Mouse (Mus musculus) stomach, embryonic 14.5 days (tissue): Measurements from ENCODE around the gene Defa20. TPM values are rescaled to one million over a fixed set of nuclear protein-coding genes. Genes with fewer than 3 reads are reported as not detected.
"Not testable (repeated sequence)": the region's sequence is repeated elsewhere in the genome, so short reads cannot be mapped to it uniquely, and the experiment has no call there.

Experiments
- ATAC-seq: fragments of 200-750 bp; cut with Nextera tagmentation; 2 replicates; pipeline ENCODE4 v1.8.0; 2017; ENCODE audit warnings: low read depth, moderate TSS enrichment; ENCODE audit not compliant: insufficient number of reproducible peaks, insufficient read depth, low FRiP score
- H3K27ac ChIP-seq: fragments of 300-500 bp; sonication (generic); 2 replicates; pipeline ENCODE4 v1.5.1; 2014; ENCODE audit warnings: mild to moderate bottlenecking, low read length, moderate library complexity, mixed read lengths
- H3K27me3 ChIP-seq: fragments of 300-500 bp; sonication (generic); 2 replicates; pipeline ENCODE4 v1.6.1; 2014; ENCODE audit warnings: low read length, control low read depth, mixed read lengths; ENCODE audit not compliant: control insufficient read depth, insufficient read depth
- H3K36me3 ChIP-seq: fragments of 300-500 bp; sonication (generic); 2 replicates; pipeline ENCODE4 v1.6.1; 2014; ENCODE audit warnings: mild to moderate bottlenecking, control low read depth, low read length, moderate library complexity, mixed read lengths; ENCODE audit not compliant: control insufficient read depth, insufficient read depth
- H3K4me1 ChIP-seq: fragments of 300-500 bp; sonication (generic); 2 replicates; pipeline ENCODE4 v1.6.1; 2014; ENCODE audit warnings: low read length, control low read depth, mixed read lengths; ENCODE audit not compliant: control insufficient read depth, insufficient read depth
- H3K4me2 ChIP-seq: fragments of 300-500 bp; sonication (generic); replicated peaks from 2 replicates; pipeline ENCODE4 v1.6.1; 2014; ENCODE audit warnings: low read depth, low read length, control low read depth
- H3K4me3 ChIP-seq: fragments of 300-500 bp; sonication (generic); 2 replicates; pipeline ENCODE4 v1.5.1; 2014; ENCODE audit warnings: low read depth, low read length, control low read depth
- H3K9ac ChIP-seq: fragments of 300-500 bp; sonication (generic); replicated peaks from 2 replicates; pipeline ENCODE4 v1.6.1; 2014; ENCODE audit warnings: low read depth, mild to moderate bottlenecking, control low read depth, low read length, moderate library complexity, mixed read lengths
- H3K9me3 ChIP-seq: fragments of 300-500 bp; sonication (generic); 2 replicates; pipeline ENCODE4 v1.6.1; 2016; ENCODE audit warnings: low read depth, low read length, control low read depth; ENCODE audit not compliant: control insufficient read depth
- WGBS: fragments of 180-500 bp; shearing (Covaris S2); extraction: QIAGEN DNeasy Blood & Tissue Kit; methylation state at CpG from one replicate; pipeline ENCODE4 v1.1.7; 2014; 5-methylcytosine and 5-hydroxymethylcytosine counted together
- polyA plus RNA-seq: library from polyadenylated mRNA; unstranded; fragments of >200 nt; fragmentation: Nextera tagmentation; extraction: Ambion mirVana; gene quantifications from 2 replicates; pipeline ENCODE4 v1.2.1, GENCODE M21; 2014

The Defa20 gene
- not detected in 2 replicates for polyA plus RNA-seq

- not testable (repeated sequence) for H3K4me1 ChIP-seq, H3K4me2 ChIP-seq, H3K27ac ChIP-seq, ATAC-seq, H3K4me3 ChIP-seq, H3K36me3 ChIP-seq, H3K9me3 ChIP-seq, H3K27me3 ChIP-seq, H3K9ac ChIP-seq
- no CpG with 5 or more reads among the region's 2 CpGs for WGBS
Observed at GRCm38 (mm10) chr8:21508958-21509357, at the start of gene Defa20. Gene Defa20 (plus strand): TSS chr8:21509258.

- H3K9ac ChIP-seq, H3K27ac ChIP-seq, H3K9me3 ChIP-seq, H3K4me1 ChIP-seq, H3K4me2 ChIP-seq, H3K4me3 ChIP-seq, H3K27me3 ChIP-seq, H3K36me3 ChIP-seq, ATAC-seq: not testable (repeated sequence)
- WGBS = no CpG with 5 or more reads among the region's 2 CpGs
Observed at GRCm38 (mm10) chr8:21528732-21529131, 19.7 kb downstream of the Defa20 start, which contains the start of gene Defa32. Gene Defa32 (plus strand): TSS chr8:21529032.

Other genes starting within 250 kb of the Defa20 start
- not detected in 2 replicates for gene Defa27, start 193.7 kb upstream of the Defa20 start, polyA plus RNA-seq
- gene Defa29, start 182.2 kb upstream of the Defa20 start, polyA plus RNA-seq = not detected in 2 replicates
- gene Defa2, start 130.7 kb upstream of the Defa20 start, polyA plus RNA-seq = not detected in 2 replicates
- not detected in 2 replicates for gene Defa33, start 117.4 kb upstream of the Defa20 start, polyA plus RNA-seq
- gene Defa36, start 81.8 kb upstream of the Defa20 start, polyA plus RNA-seq = not detected in 2 replicates
- not detected in 2 replicates for gene Gm7849, start 52.7 kb upstream of the Defa20 start, polyA plus RNA-seq
- gene Defa32, start 19.8 kb downstream of the Defa20 start, polyA plus RNA-seq = not detected in 2 replicates
- gene Defa37, start 56.1 kb downstream of the Defa20 start, polyA plus RNA-seq = not detected in 2 replicates
- gene Defa28, start 73.7 kb downstream of the Defa20 start, polyA plus RNA-seq = not detected in 2 replicates
- not detected in 2 replicates for gene Gm7861, start 85.2 kb downstream of the Defa20 start, polyA plus RNA-seq
- gene Defa26, start 108.9 kb downstream of the Defa20 start, polyA plus RNA-seq = not detected in 2 replicates
- not detected in 2 replicates for gene Defa17, start 146.5 kb downstream of the Defa20 start, polyA plus RNA-seq
- not detected in 2 replicates for gene Defa34, start 156.5 kb downstream of the Defa20 start, polyA plus RNA-seq
- not detected in 2 replicates for gene AY761184, start 194.4 kb downstream of the Defa20 start, polyA plus RNA-seq
- not detected in 2 replicates for gene Defa24, start 225.2 kb downstream of the Defa20 start, polyA plus RNA-seq